Mouse (Mus musculus) gastrocnemius, postnatal 25 days (tissue): ENCODE data around the gene Psg16. TPM values are rescaled to one million over a fixed set of nuclear protein-coding genes. Genes with fewer than 3 reads are reported as not detected.

Experiments
- DNase-seq: peaks from one replicate; pipeline ENCODE4 v3.0.0; 2022
- total RNA-seq, 2 experiments: library from RNA; stranded (reverse); gene quantifications; 1 replicate in 1 of 2; 2 replicates in 1 of 2; pipeline ENCODE4 v1.2.3; 2021

Gene Psg16
- total RNA-seq, 2 experiments from 2014 or later: 0.08 to 0.10 TPM

DNA sequence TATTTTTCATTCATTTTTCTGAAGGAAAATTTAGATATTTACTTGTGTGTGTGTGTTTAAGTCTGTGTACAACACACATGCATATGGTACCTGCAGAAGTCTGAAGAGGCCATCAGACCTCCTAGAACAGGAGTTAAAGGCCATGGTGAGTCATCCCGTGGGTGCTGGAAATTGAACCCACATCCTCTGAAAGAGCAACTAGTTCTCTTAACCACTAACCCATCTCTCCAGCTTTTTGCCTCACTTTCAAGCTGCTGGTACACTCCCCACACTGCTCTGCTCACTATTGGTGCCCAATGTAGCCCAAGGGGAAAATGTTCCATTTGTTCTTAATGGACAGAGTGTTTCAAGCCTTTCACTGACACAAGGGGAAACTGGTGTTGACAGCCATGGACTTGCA, 61.5 kb downstream of the Psg16 start:
- no peak for DNase-seq

DNA sequence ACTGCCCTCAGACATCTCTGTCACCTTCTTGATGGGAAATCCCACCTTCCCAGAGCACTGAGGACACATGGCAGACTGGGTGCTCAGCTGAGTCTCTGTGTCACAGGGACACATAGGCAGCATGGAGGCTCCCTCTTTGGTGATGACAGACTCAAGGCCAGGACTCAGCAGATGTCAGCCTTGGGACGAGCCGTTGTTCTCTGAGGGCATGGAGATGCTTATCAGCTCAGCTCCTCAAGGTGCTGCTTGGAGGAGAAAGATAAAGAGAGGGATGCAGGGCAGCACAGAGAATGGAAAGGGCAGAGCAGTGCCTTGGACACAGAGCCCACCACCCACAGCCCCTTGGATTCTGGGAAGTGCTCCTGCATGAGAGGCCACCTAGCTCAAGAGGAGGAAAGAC, 76.1 kb downstream of the Psg16 start, which contains the start of gene Ceacam3:
Ceacam3 (plus strand) TSS at position 352 of the 400 bp plus-strand sequence.
- DNase-seq: no peak

DNA sequence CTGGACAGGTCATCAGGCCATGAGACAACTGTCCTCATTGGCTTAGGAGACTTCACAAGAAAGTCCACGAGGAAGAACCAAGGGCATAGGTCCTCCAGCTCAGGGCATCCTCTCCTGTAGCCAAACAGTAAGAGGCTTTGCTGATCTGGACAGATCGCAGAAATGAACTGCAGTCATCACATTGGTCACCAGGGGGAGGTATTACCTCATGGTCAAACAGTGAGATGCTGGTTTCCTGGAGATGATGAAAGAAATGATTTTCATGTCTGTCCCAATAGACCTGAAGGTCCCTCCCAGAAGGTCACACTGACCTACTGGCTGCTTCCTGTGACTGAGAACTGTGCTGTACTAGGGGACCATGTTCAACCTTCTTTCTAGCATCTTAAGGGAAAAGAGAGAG, 81.8 kb downstream of the Psg16 start:
- no peak for DNase-seq

DNA sequence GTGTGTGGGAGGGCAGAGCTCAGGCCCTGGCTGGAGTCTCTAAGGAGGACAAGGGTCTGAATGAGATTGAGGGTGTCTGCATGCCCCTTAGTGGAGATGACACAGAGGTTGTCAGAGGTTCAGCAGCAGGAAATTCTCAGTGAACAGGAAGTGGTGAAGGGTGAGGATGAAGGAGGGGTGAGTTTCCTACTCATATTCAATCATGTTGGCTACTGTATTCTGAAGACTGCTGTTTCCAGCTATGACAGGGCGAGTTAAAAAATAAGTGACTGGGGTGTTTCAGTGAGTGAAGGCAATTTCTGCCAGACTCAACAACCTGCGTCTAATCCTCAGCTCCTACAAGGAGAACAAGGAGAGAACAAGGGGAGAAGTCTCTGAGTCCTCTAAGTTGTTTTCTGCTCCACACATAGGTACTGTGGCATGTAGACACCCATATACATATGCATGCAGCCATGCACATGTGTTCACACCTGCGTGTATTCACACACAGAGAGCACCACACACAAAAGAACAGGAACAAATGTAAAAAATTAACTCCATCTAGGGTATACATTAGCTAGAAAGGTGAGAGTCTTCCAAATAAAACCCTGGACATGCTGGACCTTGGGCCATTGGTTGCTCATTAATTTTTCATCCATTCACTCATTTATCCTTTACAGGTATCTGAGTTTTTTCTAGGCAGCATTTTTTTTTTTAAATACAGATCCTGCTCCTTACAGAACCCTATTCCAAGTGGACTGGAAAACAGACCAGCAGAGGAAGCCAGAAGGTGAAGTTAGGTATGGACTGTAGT, 83.2 kb downstream of the Psg16 start:
- no peak for DNase-seq

DNA sequence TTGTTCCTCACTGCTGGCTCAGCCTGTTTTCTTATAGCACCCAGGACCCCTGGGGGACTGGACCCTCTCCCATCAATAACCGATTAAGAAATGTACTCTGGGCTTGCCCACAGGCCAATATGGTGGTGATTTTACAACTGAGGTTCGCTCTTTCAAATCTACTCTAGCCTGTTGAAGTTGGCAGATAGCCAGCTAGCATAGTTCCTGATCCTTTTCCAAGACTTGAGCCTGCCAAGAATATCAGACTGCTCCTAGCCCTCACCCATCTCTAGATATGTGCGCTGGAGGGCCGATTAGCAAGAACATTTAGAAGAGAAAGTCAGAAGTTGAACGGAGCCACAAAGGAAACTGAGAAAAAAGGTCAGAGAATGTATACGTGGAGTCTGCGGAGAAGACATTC, 85.2 kb downstream of the Psg16 start:
- DNase-seq: no peak

DNA sequence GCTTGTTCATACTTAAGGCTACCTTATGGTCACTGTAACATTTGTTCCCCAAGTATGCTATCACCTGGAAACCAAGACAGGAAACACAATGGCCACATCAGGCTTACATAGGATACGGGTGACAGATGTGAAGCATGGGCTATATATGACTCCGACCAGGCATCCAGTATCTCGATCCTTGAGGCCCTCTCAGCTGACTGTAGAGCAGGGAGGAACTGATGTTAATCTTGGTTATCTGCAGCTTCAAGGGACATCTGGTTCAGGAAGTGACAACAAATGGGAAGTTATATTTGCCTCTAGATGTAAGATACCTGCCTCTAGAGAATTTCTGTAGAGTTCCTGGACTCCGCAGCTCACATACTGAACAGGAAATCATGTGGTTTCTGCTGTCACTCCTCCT, 98.0 kb downstream of the Psg16 start:
- DNase-seq: no peak

Other genes with a start within 250 kb of the Psg16 start
- gene Prkd2, start 231.1 kb upstream of the Psg16 start, total RNA-seq: 1 to 10 TPM; 5.0 to 5.3 TPM
- 1 to 10 TPM; 1.9 to 2.3 TPM for gene Dact3, start 198.7 kb upstream of the Psg16 start, total RNA-seq
- not detected for gene Gng8, start 182.3 kb upstream of the Psg16 start, total RNA-seq
- gene Ptgir, start 167.6 kb upstream of the Psg16 start, total RNA-seq: 1 to 10 TPM in 1 of 2 experiments, under 1 TPM in 1; 0.97 to 1.3 TPM
- gene Calm3, start 149.9 kb upstream of the Psg16 start, total RNA-seq: 100 to 1,000 TPM; 257 to 291 TPM
- 1 to 10 TPM; 2.3 to 3.3 TPM for gene Pnmal2, start 129.4 kb upstream of the Psg16 start, total RNA-seq
- gene Pnmal1, start 114.4 kb upstream of the Psg16 start, total RNA-seq: not detected
- gene Gm42372, start 91.0 kb upstream of the Psg16 start, total RNA-seq: not detected
- gene Ccdc8, start 81.3 kb upstream of the Psg16 start, total RNA-seq: 1 to 10 TPM; 1.7 to 2.6 TPM
- gene Ppp5c, start 46.1 kb upstream of the Psg16 start, total RNA-seq: 10 to 100 TPM; 59.8 to 68.1 TPM
- 1 to 10 TPM in 1 of 2 experiments, under 1 TPM in 1; 0.97 to 1.3 TPM for gene Hif3a, start 11.6 kb upstream of the Psg16 start, total RNA-seq
- not detected for gene Ceacam3, start 76.2 kb downstream of the Psg16 start, total RNA-seq
- gene Psg29, start 129.4 kb downstream of the Psg16 start, total RNA-seq: not detected